Mouse (Mus musculus): ENCODE measurements around the gene Gm42791. TPM values are rescaled to one million over a fixed set of nuclear protein-coding genes. Genes with fewer than 3 reads are reported as not detected.

Gene Gm42791
- total and polyA plus RNA-seq, 2 experiments, result not detected

- no peaks in the 10 kb centered on the region for H3K27me3 ChIP-seq (ENCODE audit: control insufficient read depth, insufficient read depth, low read length)
- TF ChIP-seq POLR2A (IDR thresholded peaks at IDR 0.05; ENCODE audit: extremely low read depth, insufficient read depth, low read length) (no peak), CTCF (IDR thresholded peaks at IDR 0.05; ENCODE audit: low read depth, low read length) (peak; percentile 53; the same call in 1 of the 2 replicates)
- H3K9ac ChIP-seq (ENCODE audit: low read depth, low read length), result no peak overlapping the region
- no peak overlapping the region for H3K27ac ChIP-seq (replicated peaks; ENCODE audit: insufficient read depth, low read depth, low read length)
- DNase-seq (ENCODE audit: extremely low read depth, low read depth, low spot score), result peak; percentile 45
- H3K4me3 ChIP-seq (ENCODE audit: insufficient read depth, low read depth, low read length), result no peak overlapping the region
- no peaks in the 10 kb centered on the region for H3K79me2 ChIP-seq (ENCODE audit: control insufficient read depth, insufficient read depth, low read length)
- H3K4me1 ChIP-seq (ENCODE audit: control insufficient read depth, insufficient read depth, low read length), result peaks cover 6% of the 10 kb centered on the region; the same call in 1 of the 2 replicates
- no peaks in the 10 kb centered on the region for H3K36me3 ChIP-seq (ENCODE audit: control insufficient read depth, insufficient read depth, low read length)
- 60% methylated on average over 6 of the region's 6 CpGs for WGBS
Observed at GRCm38 (mm10) chr5:148904846-148905245, 90.1 kb downstream of the Gm42791 start.

DNA sequence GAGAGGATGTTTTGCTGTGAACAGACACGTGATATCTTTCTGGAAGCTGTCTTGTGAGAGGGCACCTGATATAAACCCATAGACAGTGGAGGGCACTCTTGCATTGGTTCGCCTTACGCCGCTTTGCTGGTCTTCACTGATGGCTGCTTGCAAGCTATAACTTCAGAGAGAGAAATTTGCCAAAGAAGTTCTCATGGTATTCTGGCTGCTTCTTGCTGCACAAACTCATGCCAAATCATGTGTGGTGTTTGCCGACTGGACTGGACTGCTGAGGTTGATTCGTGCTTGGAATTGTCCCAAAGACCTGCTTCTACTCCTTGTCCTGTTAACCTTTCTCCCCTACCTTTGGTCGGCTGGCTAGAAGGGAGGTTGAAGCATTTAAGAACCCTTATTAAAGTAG lies 95.6 kb downstream of the Gm42791 start:
- H3K36me3 ChIP-seq (ENCODE audit: control insufficient read depth, insufficient read depth, low read length), result no peaks in the 10 kb centered on the region
- no peaks in the 10 kb centered on the region for H3K27me3 ChIP-seq (ENCODE audit: control insufficient read depth, insufficient read depth, low read length)
- H3K4me1 ChIP-seq (ENCODE audit: control insufficient read depth, insufficient read depth, low read length), result peaks cover 4% of the 10 kb centered on the region
- H3K79me2 ChIP-seq (ENCODE audit: control insufficient read depth, insufficient read depth, low read length), result no peaks in the 10 kb centered on the region
- H3K9ac ChIP-seq (ENCODE audit: low read depth, low read length), result no peak overlapping the region
- no peak for TF ChIP-seq CTCF (IDR thresholded peaks at IDR 0.05; ENCODE audit: low read depth, low read length)
- no peak for TF ChIP-seq POLR2A (IDR thresholded peaks at IDR 0.05; ENCODE audit: extremely low read depth, insufficient read depth, low read length)
- H3K27ac ChIP-seq (replicated peaks; ENCODE audit: insufficient read depth, low read depth, low read length), result no peak overlapping the region
- peak; percentile 78 for DNase-seq (ENCODE audit: extremely low read depth, low read depth, low spot score)
- no peak overlapping the region for H3K4me3 ChIP-seq (ENCODE audit: insufficient read depth, low read depth, low read length)
- 68% methylated on average over 7 of the region's 7 CpGs for WGBS

DNA sequence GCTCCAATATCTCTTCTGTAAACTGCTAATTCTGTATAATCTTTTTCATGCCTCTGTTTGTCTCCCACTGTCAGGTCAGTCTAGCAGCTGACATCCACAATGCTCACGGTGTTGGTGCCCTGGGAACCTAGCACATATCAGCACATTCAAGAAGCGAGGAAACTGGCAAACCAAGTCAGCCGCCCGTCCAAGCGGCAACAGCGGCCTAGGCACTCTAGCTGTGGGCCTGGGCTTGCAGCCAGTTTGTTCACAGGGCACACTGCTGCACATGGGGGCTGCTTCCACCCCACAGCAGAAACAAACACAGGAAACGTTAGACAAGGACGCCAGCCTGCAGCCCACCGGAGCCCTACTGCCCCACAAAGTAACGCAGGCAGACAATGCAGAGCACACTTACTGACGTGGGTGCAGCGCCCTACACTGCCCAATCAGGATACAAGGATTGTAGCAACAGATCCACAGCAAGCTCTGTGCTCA lies 97.0 kb downstream of the Gm42791 start:
- no peak overlapping the region for H3K9ac ChIP-seq (ENCODE audit: low read depth, low read length)
- TF ChIP-seq POLR2A (IDR thresholded peaks at IDR 0.05; ENCODE audit: extremely low read depth, insufficient read depth, low read length), result no peak
- TF ChIP-seq CTCF (IDR thresholded peaks at IDR 0.05; ENCODE audit: low read depth, low read length), result no peak
- WGBS, result 79% methylated on average over 12 of the region's 12 CpGs
- no peak overlapping the region for H3K4me3 ChIP-seq (ENCODE audit: insufficient read depth, low read depth, low read length)
- H3K4me1 ChIP-seq (ENCODE audit: control insufficient read depth, insufficient read depth, low read length), result peaks cover 4% of the 10 kb centered on the region
- H3K27me3 ChIP-seq (ENCODE audit: control insufficient read depth, insufficient read depth, low read length), result no peaks in the 10 kb centered on the region
- H3K79me2 ChIP-seq (ENCODE audit: control insufficient read depth, insufficient read depth, low read length), result no peaks in the 10 kb centered on the region
- DNase-seq (ENCODE audit: extremely low read depth, low read depth, low spot score), result no peak
- no peaks in the 10 kb centered on the region for H3K36me3 ChIP-seq (ENCODE audit: control insufficient read depth, insufficient read depth, low read length)
- no peak overlapping the region for H3K27ac ChIP-seq (replicated peaks; ENCODE audit: insufficient read depth, low read depth, low read length)

GRCm38 (mm10) chr5:148897069-148897702 lies 97.8 kb downstream of the Gm42791 start:
- Histone ChIP-seq H3K27ac (replicated peaks; ENCODE audit: insufficient read depth, low read depth, low read length) (no peak overlapping the region), H3K4me3 (ENCODE audit: insufficient read depth, low read depth, low read length) (no peak overlapping the region), H3K79me2 (ENCODE audit: control insufficient read depth, insufficient read depth, low read length) (no peaks in the 10 kb centered on the region), H3K36me3 (ENCODE audit: control insufficient read depth, insufficient read depth, low read length) (peaks cover under 1% of the 10 kb centered on the region; the same call in 1 of the 2 replicates), H3K9ac (ENCODE audit: low read depth, low read length) (no peak overlapping the region), H3K4me1 (ENCODE audit: control insufficient read depth, insufficient read depth, low read length) (peaks cover 4% of the 10 kb centered on the region), H3K27me3 (ENCODE audit: control insufficient read depth, insufficient read depth, low read length) (no peaks in the 10 kb centered on the region)
- TF ChIP-seq CTCF (IDR thresholded peaks at IDR 0.05; ENCODE audit: low read depth, low read length) (no peak), POLR2A (IDR thresholded peaks at IDR 0.05; ENCODE audit: extremely low read depth, insufficient read depth, low read length) (no peak)
- WGBS, result 73% methylated on average over 14 of the region's 14 CpGs
- DNase-seq (ENCODE audit: extremely low read depth, low read depth, low spot score), result no peak

DNA sequence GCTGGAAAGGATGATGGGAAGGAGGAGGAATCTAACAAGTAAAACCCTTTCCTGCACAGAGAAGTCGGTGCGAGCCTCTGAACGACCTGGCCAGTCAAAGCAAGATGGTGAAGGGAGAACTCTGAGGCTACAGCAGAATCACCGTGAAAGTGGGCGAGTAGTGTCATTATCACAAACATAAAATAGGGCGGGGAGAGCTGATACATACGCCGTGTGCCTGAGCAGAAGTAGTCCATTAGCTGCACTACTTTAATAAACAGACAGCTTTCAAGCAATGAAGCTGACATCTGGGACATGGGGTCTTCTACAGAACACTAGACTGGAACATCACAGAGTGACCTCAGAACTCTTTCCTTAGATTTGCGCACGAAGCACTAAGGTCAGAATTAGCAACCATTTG lies 98.4 kb downstream of the Gm42791 start:
- H3K4me1 ChIP-seq (ENCODE audit: control insufficient read depth, insufficient read depth, low read length), result peaks cover 4% of the 10 kb centered on the region
- H3K27ac ChIP-seq (replicated peaks; ENCODE audit: insufficient read depth, low read depth, low read length), result no peak overlapping the region
- H3K4me3 ChIP-seq (ENCODE audit: insufficient read depth, low read depth, low read length), result no peak overlapping the region

DNA sequence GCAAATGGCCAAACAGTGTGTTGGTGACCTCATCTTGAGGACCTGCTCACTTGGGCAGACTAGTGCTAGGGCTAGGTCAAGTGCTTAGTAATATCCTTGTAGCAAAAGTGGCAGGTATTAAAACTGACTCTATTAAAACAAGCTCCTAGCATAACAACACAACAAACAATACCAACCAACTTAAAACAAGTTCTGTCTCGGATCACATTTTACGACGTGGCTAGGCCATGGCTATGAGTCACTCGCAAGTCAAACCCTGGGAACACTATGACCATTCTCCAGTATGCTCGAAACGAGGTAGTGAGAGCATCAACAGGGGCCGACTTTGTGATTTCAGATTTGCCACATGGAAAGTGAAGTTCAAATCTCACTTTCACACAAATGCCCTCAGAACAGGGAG lies 99.1 kb downstream of the Gm42791 start:
- Histone ChIP-seq H3K4me3 (ENCODE audit: insufficient read depth, low read depth, low read length) (no peak overlapping the region), H3K79me2 (ENCODE audit: control insufficient read depth, insufficient read depth, low read length) (no peaks in the 10 kb centered on the region), H3K36me3 (ENCODE audit: control insufficient read depth, insufficient read depth, low read length) (peaks cover 3% of the 10 kb centered on the region; the same call in 1 of the 2 replicates), H3K9ac (ENCODE audit: low read depth, low read length) (no peak overlapping the region), H3K4me1 (ENCODE audit: control insufficient read depth, insufficient read depth, low read length) (peaks cover 4% of the 10 kb centered on the region), H3K27ac (replicated peaks; ENCODE audit: insufficient read depth, low read depth, low read length) (no peak overlapping the region), H3K27me3 (ENCODE audit: control insufficient read depth, insufficient read depth, low read length) (no peaks in the 10 kb centered on the region)
- TF ChIP-seq CTCF (IDR thresholded peaks at IDR 0.05; ENCODE audit: low read depth, low read length), result no peak
- no peak for TF ChIP-seq POLR2A (IDR thresholded peaks at IDR 0.05; ENCODE audit: extremely low read depth, insufficient read depth, low read length)
- DNase-seq (ENCODE audit: extremely low read depth, low read depth, low spot score), result no peak
- WGBS, result 93% methylated on average over 7 of the region's 7 CpGs

More for the DNA sequence above, 98.4 kb downstream of the Gm42791 start:
- no peak for DNase-seq (ENCODE audit: extremely low read depth, low read depth, low spot score)
- no peak overlapping the region for H3K9ac ChIP-seq (ENCODE audit: low read depth, low read length)
- WGBS, result 92% methylated on average over 10 of the region's 10 CpGs
- peaks cover 3% of the 10 kb centered on the region; the same call in 1 of the 2 replicates for H3K36me3 ChIP-seq (ENCODE audit: control insufficient read depth, insufficient read depth, low read length)
- no peaks in the 10 kb centered on the region for H3K27me3 ChIP-seq (ENCODE audit: control insufficient read depth, insufficient read depth, low read length)
- TF ChIP-seq POLR2A (IDR thresholded peaks at IDR 0.05; ENCODE audit: extremely low read depth, insufficient read depth, low read length) (no peak), CTCF (IDR thresholded peaks at IDR 0.05; ENCODE audit: low read depth, low read length) (no peak)
- no peaks in the 10 kb centered on the region for H3K79me2 ChIP-seq (ENCODE audit: control insufficient read depth, insufficient read depth, low read length)

All from liver, adult 2 months (tissue).